Mouse (Mus musculus) inflammation-experienced regulatory T-cells, adult 6 months (primary cell): Measurements from ENCODE around the gene Tnfrsf12a. TPM values are rescaled to one million over a fixed set of nuclear protein-coding genes. Genes with fewer than 3 reads are reported as not detected.

ENCODE experiments used
- ATAC-seq: one replicate; pipeline ENCODE4 v1.8.0; 2017
- polyA plus RNA-seq, 3 experiments: library from polyadenylated mRNA; unstranded; fragments of 100-300 nt; shearing (Covaris generic); gene quantifications; one replicate each; pipeline ENCODE4 v1.2.1; 2017

Tnfrsf12a gene
- polyA plus RNA-seq, 3 experiments from 2014 or later = 3.7 to 6.5 (median 4.6) TPM

DNA sequence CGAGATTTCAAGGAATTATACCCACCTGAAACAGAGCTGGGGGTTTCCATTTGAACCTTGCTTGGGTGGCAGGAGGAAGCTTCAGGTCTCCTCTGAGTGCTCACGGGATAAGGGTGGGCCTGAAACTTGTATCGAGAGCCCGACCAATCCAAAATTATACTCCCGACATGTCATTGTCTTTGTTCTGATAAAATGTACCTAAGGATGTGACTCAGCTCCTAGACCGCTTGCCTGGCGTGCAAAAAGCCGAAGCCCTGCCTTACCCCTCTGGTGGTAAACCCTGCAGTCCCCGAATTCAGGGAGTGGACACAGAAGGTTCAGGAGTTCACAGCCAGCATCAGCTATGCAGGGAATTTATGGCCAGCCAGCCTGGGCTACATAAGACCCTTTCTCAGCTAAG, 3.1 kb upstream of the Tnfrsf12a start:
- no peak for ATAC-seq

DNA sequence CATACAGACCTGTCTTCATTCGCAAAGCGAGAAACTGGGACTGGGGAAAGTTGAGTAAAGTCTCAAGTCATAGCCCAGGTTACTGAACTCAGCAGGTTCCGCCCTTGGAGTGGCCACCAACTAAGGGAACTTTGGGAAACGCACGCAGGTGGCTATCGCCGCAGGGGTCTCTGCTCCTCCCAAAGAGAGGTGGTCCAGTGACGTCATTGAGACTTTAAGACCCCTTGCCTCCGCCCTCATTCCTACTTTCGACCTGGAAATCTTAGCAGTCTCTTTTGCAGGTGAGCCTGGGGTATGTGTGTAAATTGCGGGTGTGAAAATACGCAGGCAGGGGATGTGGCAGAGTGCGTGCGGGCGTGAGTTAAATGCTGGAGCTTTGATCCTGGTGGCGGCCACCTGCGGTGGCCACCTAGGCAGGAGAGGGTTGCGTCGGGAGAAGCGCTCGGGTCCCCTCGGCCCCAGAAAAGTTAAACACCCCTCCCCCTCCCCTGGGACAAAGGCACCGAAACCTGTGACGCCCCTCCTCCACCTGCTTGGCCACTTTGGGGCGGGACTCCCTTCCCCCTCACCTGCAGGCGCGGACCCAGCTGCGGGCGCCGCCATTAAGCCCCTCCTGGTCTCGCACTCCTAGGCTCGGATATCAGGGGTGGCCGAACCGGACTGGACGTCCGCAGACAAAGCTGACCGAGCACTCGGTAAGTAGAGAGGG, 2.0 kb upstream of the Tnfrsf12a start, which contains the start of gene Cldn6:
TSS of gene Cldn6 (plus strand) at position 123 of the 709 bp plus-strand sequence.
- ATAC-seq = no peak

DNA sequence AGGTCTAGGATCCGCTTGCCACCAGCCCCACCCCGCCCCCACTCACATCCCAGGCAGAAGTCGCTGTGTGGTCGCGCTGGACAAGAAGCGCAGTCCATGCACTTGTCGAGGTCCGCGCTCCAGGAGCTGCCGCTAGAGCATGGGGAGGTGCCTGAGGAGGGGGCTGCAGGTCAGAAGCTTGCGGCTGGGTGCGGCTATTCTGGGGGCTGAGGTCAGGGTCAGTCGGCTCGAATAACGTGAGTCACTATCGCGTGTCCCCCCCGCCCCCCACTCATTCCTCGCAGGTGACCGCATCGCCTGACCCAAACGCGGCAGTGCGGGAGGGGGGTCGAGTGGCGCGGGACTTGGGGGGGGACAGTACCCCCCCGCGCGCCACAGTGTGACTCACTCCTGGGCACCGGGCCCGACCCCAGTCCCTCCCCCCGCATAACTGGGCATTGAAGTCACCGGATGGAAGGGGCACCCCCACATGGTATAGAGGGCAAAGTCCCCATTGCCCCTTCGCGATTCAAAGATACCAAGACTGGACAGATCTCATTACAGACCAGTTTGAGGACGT, 716 bp downstream of the Tnfrsf12a start:
- ATAC-seq = no peak

DNA sequence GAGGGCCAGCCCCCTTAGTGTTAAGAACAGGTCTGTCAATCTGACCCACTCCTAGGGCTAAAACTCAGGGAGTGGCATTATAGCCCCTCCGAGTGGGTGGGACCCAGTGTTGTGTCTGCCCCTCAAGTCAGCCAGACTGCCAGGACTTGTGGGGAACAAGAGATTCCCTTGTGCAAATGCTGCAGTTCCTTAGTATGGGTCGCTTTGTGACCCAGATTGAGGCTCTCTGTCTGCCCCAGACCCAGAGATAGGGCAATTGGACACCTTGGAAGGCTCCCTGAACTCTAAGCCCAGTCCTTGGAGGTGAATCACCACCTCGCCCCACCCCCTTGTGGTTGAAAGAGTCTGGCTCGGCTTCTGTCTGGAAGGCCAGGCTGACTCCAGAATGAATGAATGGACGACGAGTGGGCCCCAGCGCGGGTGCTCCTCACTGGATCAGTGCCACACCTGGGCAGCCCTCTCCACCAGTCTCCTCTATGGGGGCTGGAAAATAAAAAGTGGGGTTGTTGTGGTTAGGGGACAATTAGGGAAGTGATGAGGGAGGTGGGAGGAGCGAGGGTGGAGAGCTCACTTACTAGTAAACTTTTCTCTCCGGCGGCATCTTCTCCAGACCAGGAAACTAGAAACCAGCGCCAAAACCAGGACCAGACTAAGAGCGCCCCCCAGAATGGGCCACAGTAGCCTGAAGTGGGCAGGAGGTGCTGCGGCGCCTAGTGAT, 1.5 kb downstream of the Tnfrsf12a start:
- no peak for ATAC-seq

DNA sequence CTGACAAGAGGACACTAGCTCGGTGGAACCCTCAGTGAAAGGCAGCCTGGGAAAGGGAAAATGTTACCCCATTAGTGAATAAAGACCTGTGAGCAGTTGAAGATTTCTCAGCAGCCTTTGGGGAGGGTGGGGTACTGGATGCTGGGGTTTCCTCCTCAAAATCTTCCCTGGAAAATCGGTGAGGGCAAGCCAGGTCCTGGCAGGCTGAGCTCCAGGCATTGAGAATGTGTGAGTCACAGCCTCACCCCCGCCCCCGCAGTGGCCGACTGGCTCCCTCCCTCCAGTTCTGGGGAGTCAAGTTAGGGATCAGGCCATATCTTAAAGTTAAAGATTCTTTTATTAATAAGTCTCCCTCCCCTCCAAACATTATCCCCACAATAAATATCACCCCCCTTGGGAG, 2.1 kb downstream of the Tnfrsf12a start:
- ATAC-seq = no peak

DNA sequence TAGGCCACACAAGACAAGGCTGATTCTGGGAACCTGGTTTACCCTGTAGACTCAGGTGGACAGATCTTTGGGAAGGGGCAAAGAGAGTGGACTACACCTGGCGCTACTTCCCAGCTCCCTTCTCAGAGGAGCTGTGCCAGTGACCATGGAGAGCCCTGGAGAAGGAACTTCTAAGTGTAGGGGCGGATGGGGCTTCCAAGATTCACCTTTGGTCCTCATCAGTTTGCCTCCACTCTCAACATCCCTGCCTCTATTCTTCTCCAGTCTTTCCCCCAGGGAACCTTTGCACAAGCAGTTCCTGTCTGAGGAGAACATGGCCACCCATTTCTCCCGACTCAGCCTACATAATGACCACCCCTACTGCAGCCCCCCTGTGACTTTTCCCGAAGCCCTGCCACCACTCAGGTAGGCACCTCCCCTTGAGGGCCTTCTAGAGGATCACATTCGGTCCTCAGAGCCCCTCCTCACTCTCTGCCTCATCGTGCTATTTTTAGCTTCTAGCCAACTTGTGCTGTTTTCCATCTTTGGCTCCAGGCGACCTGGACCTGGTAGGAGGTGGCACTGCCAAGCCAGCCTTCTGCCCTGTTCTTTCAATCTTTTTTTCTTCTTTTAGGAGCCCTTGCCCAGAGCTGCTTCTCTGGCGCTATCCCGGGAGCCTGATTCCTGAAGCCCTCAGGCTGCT, 2.9 kb downstream of the Tnfrsf12a start:
- no peak for ATAC-seq

DNA sequence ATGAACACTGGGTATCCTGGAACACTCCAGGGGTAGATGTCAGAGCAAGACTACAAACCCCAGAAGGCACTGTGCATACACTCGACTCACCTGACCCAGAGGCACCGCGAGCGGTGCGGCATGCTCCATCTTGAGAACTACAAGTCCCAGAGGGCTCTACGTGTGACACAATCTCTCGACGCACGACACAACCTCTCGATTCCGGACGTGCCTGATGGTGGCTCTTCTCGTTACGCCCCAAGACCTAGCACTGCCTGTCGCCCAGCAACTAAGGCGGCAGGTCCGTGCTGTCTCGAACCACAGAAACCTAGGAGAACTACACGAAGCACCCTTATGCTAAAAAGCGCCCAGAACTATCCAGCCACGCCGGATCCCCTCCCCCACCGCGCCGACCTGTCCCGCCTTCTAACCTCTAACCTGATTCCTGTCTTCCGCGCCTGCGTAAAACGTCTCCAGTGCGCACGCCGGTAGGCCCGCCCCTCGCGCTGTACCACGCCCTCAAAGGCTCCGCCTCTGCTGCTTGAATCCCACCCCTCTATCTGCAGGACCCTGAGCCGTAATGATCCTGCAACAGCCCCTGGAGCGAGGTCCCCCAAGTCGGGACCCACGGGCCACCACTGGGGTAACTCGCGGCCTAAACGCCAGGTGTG, 3.7 kb downstream of the Tnfrsf12a start, which contains the start of the genes Hcfc1r1 and Thoc6:
TSS of gene Hcfc1r1 (plus strand) at position 173 of the 650 bp plus-strand sequence.
TSS of gene Thoc6 (minus strand) at position 459 of the 650 bp plus-strand sequence.
- peak; percentile 92 for ATAC-seq

DNA sequence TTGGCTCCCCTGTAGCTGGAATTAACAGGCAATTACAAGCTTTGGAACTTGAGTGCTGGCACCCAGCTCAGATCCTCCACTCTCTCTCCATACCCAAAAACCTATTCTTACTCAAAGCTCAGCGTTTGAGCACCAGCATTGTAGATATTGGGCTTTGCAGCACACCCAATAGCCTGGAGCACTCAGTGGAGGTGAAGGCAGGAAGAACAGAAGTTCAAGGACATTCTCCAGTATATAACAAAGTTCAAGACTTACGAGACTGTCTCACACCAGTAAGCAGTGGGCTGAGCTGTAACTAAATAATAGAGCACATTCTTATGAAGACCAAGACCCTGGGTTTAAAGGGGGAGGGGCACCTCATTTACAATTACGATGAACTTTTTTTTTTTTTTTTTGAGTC, 4.5 kb downstream of the Tnfrsf12a start:
- no peak for ATAC-seq

DNA sequence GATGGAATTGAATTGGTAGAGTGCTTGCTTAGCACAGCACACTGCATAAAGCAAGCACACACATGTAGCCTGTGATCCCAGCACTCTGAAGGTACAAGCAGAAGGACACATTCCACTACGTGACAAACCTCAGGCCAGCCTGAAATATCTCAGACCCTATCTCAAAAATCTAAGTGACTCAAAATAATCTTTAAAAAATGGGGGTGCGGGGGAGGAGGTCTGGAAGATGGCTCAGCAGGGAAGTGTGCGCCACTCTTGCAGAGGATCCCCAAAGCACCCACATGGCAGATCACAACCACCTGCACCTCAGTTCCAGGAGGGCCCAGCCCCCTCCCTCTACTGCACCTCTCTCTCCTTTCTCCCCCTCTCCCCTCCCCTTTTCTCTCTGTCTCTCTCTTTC, 5.7 kb downstream of the Tnfrsf12a start:
- no peak for ATAC-seq

DNA sequence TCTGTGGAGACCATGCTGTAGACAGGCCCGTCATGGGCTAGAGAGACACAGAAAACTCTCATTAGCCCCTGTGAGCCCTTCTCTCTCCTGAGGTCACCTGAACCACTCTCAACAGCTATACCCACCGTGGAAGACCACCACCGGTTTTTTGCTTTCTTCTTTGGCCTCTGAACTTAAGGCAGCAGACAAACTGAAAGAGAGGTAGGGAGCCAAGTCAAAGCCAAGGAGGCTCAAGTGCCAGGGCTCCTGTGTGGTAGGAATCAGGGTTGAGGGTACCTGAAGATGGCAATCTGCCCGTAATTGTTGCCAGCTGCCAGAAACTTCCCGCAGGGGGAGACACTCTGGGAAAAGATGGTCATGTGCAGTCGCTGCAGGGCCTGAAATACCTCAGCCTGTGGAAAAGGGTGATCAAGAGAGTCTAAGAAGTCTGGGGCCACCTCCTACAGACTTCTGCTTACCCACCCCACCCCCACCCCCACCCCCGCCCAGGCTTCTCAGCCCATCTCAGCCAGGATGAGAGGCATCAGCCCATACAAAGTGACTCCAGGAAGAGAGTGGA, 6.7 kb downstream of the Tnfrsf12a start:
- no peak for ATAC-seq

DNA sequence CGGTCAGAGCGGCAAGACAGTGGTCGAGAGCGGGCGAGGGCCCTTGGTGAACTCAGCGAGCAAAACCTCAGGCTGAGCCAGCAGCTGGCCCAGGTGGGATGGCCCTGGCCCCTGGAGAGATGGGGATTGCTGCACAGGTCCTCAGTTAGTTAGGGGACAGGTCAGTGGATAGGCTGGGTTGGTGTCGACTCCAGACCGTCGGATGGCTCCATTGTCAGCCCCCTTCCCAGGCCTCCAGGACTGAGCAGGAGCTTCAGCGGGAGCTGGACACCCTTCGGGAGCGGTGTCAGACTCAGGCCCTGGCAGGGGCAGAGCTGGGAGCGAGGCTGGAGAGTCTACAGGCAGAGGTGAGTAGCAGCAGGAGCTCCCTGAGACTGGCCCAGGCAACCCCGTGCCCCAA, 11.8 kb downstream of the Tnfrsf12a start:
- ATAC-seq = no peak

DNA sequence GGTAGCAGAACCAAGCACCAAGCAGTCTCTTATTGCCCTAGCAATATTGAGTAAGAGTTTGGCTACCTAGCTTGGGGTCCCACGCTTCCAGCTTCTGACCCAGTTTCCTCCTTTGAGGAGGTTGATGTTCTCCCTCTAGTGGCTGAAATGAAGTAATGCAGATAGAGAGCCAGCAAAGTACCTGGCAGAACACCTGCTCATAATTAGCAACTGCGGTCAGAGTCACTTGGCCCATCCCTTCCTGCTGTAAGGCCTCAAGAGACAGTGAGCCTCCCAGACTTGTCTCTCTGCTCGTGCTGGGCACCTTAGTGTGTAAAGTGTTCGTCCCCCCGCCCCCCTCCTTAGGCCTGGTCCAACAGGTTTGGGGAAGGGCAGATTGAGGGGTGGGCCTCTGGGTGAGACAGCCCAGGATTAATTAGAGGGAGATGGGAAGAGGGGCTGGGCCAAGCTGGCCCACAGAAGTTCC, 12.7 kb downstream of the Tnfrsf12a start:
- ATAC-seq = peak; percentile 67

DNA sequence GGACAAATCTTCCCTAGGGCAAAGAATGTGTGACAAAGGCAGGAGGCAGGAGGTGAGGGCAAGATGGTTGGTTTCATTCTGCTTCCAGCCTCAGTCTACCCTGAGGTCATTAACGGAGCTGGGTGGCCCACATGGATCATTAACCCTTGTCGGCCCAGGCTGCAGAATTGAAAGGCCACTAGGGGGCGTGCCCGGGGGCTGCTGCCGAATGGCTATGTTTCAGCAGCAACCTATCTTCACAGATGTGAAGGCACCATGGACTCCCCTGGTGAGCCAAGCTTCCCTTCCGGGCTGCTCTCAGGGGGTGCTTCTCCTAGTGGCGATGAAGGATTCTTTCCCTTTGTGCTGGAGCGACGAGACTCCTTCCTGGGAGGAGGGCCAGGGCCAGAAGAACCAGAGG, 15.7 kb downstream of the Tnfrsf12a start:
- no peak for ATAC-seq

DNA sequence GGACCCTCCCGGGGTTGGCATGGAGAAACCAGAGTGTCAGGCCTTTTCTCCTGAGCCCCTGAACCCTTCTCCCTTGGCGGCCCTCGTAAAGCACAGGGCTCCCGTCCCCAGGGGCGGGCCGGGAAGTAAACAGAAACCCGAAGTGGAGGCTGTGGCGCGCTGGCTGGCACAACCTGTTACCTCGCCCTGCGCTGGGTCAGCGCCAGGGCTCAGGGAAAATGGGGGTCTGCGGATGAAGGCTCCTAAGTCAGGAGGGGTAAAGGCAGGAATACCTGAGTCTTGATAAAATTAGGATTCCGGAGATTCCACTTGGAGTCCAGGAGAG, 16.4 kb downstream of the Tnfrsf12a start:
- no peak for ATAC-seq

DNA sequence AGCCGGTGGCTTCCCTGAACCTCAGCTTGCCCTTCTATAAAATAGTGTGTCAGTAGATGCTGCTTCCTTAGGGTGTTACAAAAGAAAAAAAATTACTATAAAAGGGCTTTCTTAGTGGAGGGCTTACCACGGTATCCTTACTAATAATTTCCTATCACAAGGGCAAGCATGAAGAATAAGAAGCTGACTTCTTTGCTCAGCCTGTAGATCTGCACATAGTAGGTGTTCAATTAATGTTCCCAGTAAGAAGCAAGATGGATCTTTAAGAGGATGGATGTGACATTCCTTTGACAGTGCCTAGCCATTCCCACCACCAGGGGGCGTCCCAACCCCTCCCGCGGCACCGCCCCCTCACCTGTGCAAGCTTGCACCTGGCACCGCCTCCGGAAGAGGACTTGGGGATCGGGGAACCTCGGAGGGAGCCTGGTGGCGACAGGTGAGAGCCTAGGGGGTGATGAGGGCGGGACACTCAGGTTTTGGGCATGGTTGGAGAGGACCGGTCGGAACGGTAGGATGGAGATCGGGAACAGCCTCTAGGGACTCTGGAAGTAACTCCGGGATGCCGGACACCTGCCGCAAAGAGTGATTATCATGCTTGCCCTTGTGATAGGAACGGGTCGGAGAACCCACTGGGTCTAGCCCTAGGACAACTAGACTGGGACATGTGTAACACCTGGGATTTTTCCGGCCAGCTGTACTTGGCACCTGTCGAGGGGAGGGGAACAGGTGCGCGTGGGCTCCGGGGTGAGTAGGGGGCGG, 17.0 kb downstream of the Tnfrsf12a start, which contains the start of gene Bicdl2:
TSS of gene Bicdl2 (plus strand) at position 390 of the 759 bp plus-strand sequence.
- ATAC-seq = no peak

DNA sequence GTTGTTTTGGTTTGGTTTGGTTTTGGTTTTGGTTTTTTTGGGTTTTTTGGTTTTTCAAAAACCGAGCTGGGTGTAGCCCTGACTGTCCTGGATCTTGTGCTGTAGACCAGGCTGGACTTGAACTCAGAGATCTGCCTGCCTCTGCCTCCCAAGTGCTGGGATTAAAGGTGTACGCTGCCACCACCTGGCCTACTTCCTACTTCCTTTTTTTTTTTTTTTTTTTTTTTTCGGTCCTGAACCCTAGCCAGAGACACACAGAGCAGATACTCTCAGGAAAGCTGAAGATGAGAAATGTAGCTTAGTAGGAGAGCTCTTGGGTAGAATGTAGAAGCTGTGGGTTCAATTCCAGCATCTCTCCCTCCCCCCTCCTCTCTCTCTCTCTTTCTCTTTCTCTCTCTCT, 18.8 kb downstream of the Tnfrsf12a start:
- ATAC-seq = no peak

DNA sequence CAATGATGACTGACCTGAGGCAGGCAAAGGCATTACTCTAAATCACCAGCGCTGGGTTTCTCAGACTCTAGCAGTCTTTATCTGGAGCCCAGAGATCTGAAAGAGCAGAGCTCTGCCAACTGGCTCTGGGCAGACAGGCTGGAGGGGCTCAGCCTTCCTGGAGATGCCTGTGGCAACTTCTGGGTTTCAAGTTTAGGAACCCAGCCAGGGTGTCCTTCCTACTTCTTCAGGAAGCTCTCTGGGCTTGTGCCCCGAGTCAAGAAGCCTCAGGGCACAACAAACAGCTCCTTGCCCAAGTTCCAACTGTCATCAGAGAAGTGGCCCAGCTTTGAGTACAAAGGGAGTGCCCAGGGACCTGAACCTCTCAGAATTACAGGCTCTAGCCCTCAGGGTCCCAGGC, 22.9 kb downstream of the Tnfrsf12a start:
- ATAC-seq = no peak

DNA sequence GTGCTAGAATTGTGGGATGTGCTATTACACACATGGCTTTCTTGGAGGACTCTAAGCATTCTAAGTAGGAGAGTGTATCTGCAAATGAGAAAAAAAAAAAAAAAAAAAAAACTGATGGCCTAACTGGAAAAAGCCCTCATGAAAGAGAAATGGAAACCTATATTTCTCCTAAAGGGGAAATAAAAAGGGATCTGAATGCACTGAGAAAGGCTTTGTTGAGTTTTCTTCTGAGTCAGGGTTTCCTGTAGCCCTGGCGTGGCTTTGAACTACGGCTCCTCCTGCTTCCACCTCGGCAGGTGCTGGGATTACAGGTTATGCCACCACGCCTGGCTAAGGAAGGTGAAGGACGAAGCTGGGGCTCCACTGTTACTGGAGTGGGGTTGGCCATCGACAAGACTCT, 23.3 kb downstream of the Tnfrsf12a start:
- no peak for ATAC-seq

DNA sequence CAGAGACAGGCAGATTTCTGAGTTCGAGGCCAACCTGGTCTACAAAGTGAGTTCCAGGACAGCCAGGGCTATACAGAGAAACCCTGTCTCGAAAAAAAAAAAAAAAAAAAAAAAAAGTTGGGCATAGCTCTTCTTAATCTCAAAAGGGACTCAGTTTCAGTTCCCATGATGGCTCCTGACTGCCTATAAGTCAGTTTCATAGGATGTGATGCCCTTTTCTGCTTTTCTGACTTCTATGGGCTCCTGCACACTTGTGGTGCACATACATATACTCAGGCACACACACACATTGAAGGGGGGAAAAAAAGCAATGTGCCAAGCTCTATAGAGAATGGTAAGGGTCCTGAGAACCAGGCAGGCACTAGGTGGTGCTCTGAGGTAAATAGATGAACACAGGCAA, 23.9 kb downstream of the Tnfrsf12a start:
- ATAC-seq = no peak

DNA sequence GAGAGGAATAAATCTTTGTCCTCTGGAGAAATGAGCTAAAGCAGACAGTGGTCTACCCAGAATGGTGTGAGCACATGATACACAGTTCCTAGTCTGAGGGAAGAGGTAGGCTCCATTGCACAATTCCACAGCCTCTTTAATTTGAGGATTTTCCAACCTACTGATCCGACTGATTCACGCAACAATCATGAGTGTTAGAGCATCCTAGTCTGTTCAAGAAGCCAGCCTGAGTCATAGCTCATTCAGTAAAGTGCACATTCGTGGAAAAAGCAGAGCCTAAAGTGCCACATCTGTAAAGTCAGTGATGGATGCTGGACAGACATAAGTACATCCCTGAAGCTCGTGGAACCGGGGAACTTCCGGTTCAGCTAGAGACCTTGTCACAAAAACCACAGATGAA, 25.9 kb downstream of the Tnfrsf12a start:
- no peak for ATAC-seq

DNA sequence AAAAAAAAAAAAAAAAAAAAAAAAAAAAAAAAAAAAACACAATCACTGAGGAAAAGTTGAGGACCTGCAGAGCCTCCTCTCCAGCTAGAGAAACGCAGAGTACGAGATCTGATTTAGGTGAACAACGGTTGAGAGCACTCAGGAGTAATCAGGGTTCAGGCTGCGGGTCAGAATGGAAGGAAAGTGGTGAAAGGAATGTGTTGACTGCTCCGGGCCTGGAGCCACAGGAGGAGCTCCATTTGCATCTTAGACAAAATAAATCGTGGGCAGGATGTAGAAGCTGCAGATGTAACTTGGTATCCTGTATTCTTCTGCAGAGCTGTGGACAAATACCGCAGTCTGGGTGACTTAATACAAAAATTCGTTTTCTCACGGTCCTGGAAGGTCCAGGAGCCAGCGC, 31.4 kb downstream of the Tnfrsf12a start:
- no peak for ATAC-seq
